Mouse (Mus musculus) neural tube, embryonic 11.5 days (tissue): ENCODE data around the gene Treh. TPM values are rescaled to one million over a fixed set of nuclear protein-coding genes. Genes with fewer than 3 reads are reported as not detected.

ENCODE experiments used
- ATAC-seq: fragments of 200-750 bp; cut with Nextera tagmentation; 2 replicates; pipeline ENCODE4 v1.8.0; 2017; ENCODE audit warnings: moderate number of reproducible peaks, mild to moderate bottlenecking, moderate TSS enrichment, moderate library complexity; ENCODE audit not compliant: insufficient read depth, low FRiP score, low TSS enrichment
- DNase-seq: peaks from one replicate; pipeline ENCODE4 v3.0.0-alpha.2; 2015; ENCODE audit warnings: low spot score
- H3K27ac ChIP-seq: fragments of 300-500 bp; sonication (generic); 2 replicates; pipeline ENCODE4 v1.5.1; 2014; ENCODE audit warnings: low read depth, mild to moderate bottlenecking, low read length
- H3K27me3 ChIP-seq: fragments of 300-500 bp; sonication (generic); 2 replicates; pipeline ENCODE4 v1.6.1; 2014; ENCODE audit warnings: mild to moderate bottlenecking, low read length, mixed read lengths; ENCODE audit not compliant: control insufficient read depth, insufficient read depth
- H3K36me3 ChIP-seq: fragments of 300-500 bp; sonication (generic); 2 replicates; pipeline ENCODE4 v1.6.1; 2014; ENCODE audit warnings: mild to moderate bottlenecking, low read length, moderate library complexity, mixed read lengths; ENCODE audit not compliant: control insufficient read depth, insufficient read depth
- H3K4me1 ChIP-seq: fragments of 300-500 bp; sonication (generic); 2 replicates; pipeline ENCODE4 v1.6.1; 2014; ENCODE audit warnings: low read length, mixed read lengths; ENCODE audit not compliant: control insufficient read depth, insufficient read depth
- H3K4me2 ChIP-seq: fragments of 300-500 bp; sonication (generic); 2 replicates; pipeline ENCODE4 v1.6.1; 2014; ENCODE audit warnings: low read depth, mild to moderate bottlenecking, moderate library complexity
- H3K4me3 ChIP-seq: fragments of 300-500 bp; sonication (generic); 2 replicates; pipeline ENCODE4 v1.5.1; 2014; ENCODE audit warnings: low read depth, low read length
- H3K9ac ChIP-seq: fragments of 300-500 bp; sonication (generic); 2 replicates; pipeline ENCODE4 v1.6.1; 2014; ENCODE audit warnings: mild to moderate bottlenecking, low read length
- H3K9me3 ChIP-seq: fragments of 300-500 bp; sonication (generic); 2 replicates; pipeline ENCODE4 v1.6.1; 2016; ENCODE audit warnings: low read length; ENCODE audit not compliant: control insufficient read depth
- WGBS: fragments of 180-500 bp; shearing (Covaris S2); extraction: QIAGEN DNeasy Blood & Tissue Kit; methylation state at CpG from one replicate; pipeline ENCODE4 v1.1.7; 2014; 5-methylcytosine and 5-hydroxymethylcytosine counted together
- polyA plus RNA-seq: library from polyadenylated mRNA; unstranded; fragments of >200 nt; fragmentation: Nextera tagmentation; extraction: Ambion mirVana; gene quantifications from 2 replicates; pipeline ENCODE4 v1.2.1, GENCODE M21; 2014

Gene Treh
- polyA plus RNA-seq, 1 experiment from 2014 or later = not detected

- no peaks in the 10 kb centered on the region for H3K36me3 ChIP-seq
- no peak for DNase-seq
- WGBS = 90% methylated on average over 2 of the region's 2 CpGs
Observed at GRCm38 (mm10) chr9:44644186-44644585, 28.8 kb upstream of the Treh start.

GRCm38 (mm10) chr9:44645481-44645880, 27.6 kb upstream of the Treh start:
- Histone ChIP-seq H3K27ac (no peak overlapping the region), H3K9me3 (no peaks in the 10 kb centered on the region), H3K4me3 (no peak overlapping the region), H3K4me2 (no peak overlapping the region), H3K27me3 (no peaks in the 10 kb centered on the region), H3K4me1 (no peaks in the 10 kb centered on the region), H3K9ac (no peak overlapping the region), H3K36me3 (no peaks in the 10 kb centered on the region)
- ATAC-seq = no peak
- WGBS = 68% methylated on average over 5 of the region's 5 CpGs
- no peak for DNase-seq

More at GRCm38 (mm10) chr9:44644186-44644585, 28.8 kb upstream of the Treh start:
- Histone ChIP-seq H3K27ac (no peak overlapping the region), H3K4me3 (no peak overlapping the region), H3K4me2 (no peak overlapping the region), H3K4me1 (no peaks in the 10 kb centered on the region), H3K9ac (no peak overlapping the region), H3K27me3 (no peaks in the 10 kb centered on the region), H3K9me3 (no peaks in the 10 kb centered on the region)
- ATAC-seq = no peak

- H3K9me3 ChIP-seq = no peaks in the 10 kb centered on the region
- H3K4me2 ChIP-seq = no peak overlapping the region
- no peaks in the 10 kb centered on the region for H3K4me1 ChIP-seq
- H3K27me3 ChIP-seq = no peaks in the 10 kb centered on the region
- no peaks in the 10 kb centered on the region for H3K36me3 ChIP-seq
- 70% methylated on average over 15 of the region's 15 CpGs for WGBS
- ATAC-seq (no peak), DNase-seq (no peak)
- no peak overlapping the region for H3K9ac ChIP-seq
- no peak overlapping the region for H3K27ac ChIP-seq
- no peak overlapping the region for H3K4me3 ChIP-seq
Observed at GRCm38 (mm10) chr9:44645924-44646323, 27.1 kb upstream of the Treh start.

GRCm38 (mm10) chr9:44646366-44646765, 26.7 kb upstream of the Treh start:
- H3K4me1 ChIP-seq = no peaks in the 10 kb centered on the region
- H3K4me3 ChIP-seq = no peak overlapping the region
- H3K9me3 ChIP-seq = no peaks in the 10 kb centered on the region
- no peak overlapping the region for H3K27ac ChIP-seq
- no peaks in the 10 kb centered on the region for H3K36me3 ChIP-seq
- DNase-seq (no peak), ATAC-seq (no peak)
- no peaks in the 10 kb centered on the region for H3K27me3 ChIP-seq
- H3K4me2 ChIP-seq = no peak overlapping the region
- 92% methylated on average over 6 of the region's 6 CpGs for WGBS
- no peak overlapping the region for H3K9ac ChIP-seq

GRCm38 (mm10) chr9:44647026-44647425, 26.0 kb upstream of the Treh start:
- no peaks in the 10 kb centered on the region for H3K36me3 ChIP-seq
- no peak for DNase-seq
- 90% methylated on average over 8 of the region's 8 CpGs for WGBS
- no peak overlapping the region for H3K9ac ChIP-seq
- H3K4me2 ChIP-seq = no peak overlapping the region
- H3K9me3 ChIP-seq = no peaks in the 10 kb centered on the region
- no peaks in the 10 kb centered on the region for H3K27me3 ChIP-seq
- no peak overlapping the region for H3K27ac ChIP-seq
- no peaks in the 10 kb centered on the region for H3K4me1 ChIP-seq
- ATAC-seq = no peak
- no peak overlapping the region for H3K4me3 ChIP-seq

GRCm38 (mm10) chr9:44647656-44648055, 25.4 kb upstream of the Treh start:
- no peaks in the 10 kb centered on the region for H3K27me3 ChIP-seq
- H3K4me2 ChIP-seq = no peak overlapping the region
- no peaks in the 10 kb centered on the region for H3K9me3 ChIP-seq
- H3K36me3 ChIP-seq = no peaks in the 10 kb centered on the region
- DNase-seq (no peak), ATAC-seq (no peak)
- no peak overlapping the region for H3K9ac ChIP-seq
- H3K4me3 ChIP-seq = no peak overlapping the region
- H3K27ac ChIP-seq = no peak overlapping the region
- WGBS = 90% methylated on average over 4 of the region's 4 CpGs
- no peaks in the 10 kb centered on the region for H3K4me1 ChIP-seq

GRCm38 (mm10) chr9:44648881-44649281, 24.2 kb upstream of the Treh start:
- H3K36me3 ChIP-seq = no peaks in the 10 kb centered on the region
- ATAC-seq = no peak
- H3K4me1 ChIP-seq = no peaks in the 10 kb centered on the region
- no peak overlapping the region for H3K4me2 ChIP-seq
- DNase-seq = no peak
- 88% methylated on average over 7 of the region's 7 CpGs for WGBS
- H3K4me3 ChIP-seq = no peak overlapping the region
- H3K9ac ChIP-seq = no peak overlapping the region
- no peak overlapping the region for H3K27ac ChIP-seq
- H3K9me3 ChIP-seq = no peaks in the 10 kb centered on the region
- H3K27me3 ChIP-seq = no peaks in the 10 kb centered on the region

- H3K27ac ChIP-seq = no peak overlapping the region
- no peaks in the 10 kb centered on the region for H3K27me3 ChIP-seq
- ATAC-seq = peak; percentile 35; the same call in 1 of the 2 replicates
- peak; percentile 76 for DNase-seq
- H3K4me2 ChIP-seq = no peak overlapping the region
- no peak overlapping the region for H3K9ac ChIP-seq
- 12% methylated on average over 8 of the region's 8 CpGs for WGBS
- H3K36me3 ChIP-seq = no peaks in the 10 kb centered on the region
- H3K4me1 ChIP-seq = no peaks in the 10 kb centered on the region
- H3K4me3 ChIP-seq = no peak overlapping the region
- no peaks in the 10 kb centered on the region for H3K9me3 ChIP-seq
Observed at GRCm38 (mm10) chr9:44652027-44652426, 21.0 kb upstream of the Treh start.

- Histone ChIP-seq H3K36me3 (no peaks in the 10 kb centered on the region), H3K4me2 (no peak overlapping the region)
- 76% methylated on average over 4 of the region's 4 CpGs for WGBS
Observed at GRCm38 (mm10) chr9:44653896-44654295, 19.1 kb upstream of the Treh start.

More at GRCm38 (mm10) chr9:44653896-44654295, 19.1 kb upstream of the Treh start:
- Histone ChIP-seq H3K4me1 (no peaks in the 10 kb centered on the region), H3K4me3 (no peak overlapping the region), H3K27me3 (no peaks in the 10 kb centered on the region), H3K9me3 (no peaks in the 10 kb centered on the region), H3K27ac (no peak overlapping the region), H3K9ac (no peak overlapping the region)
- DNase-seq (no peak), ATAC-seq (no peak)
